Mouse (Mus musculus) C2C12 (cell line): ENCODE data around the gene Cdh7.

Experiments
- CEBPB ChIP-seq: IDR thresholded peaks from one replicate; pipeline ENCODE4 v1.6.1; 2011; ENCODE audit warnings: low read depth, mild to moderate bottlenecking, control low read depth, moderate library complexity
- CTCF ChIP-seq: IDR thresholded peaks from one replicate; pipeline ENCODE4 v1.5.1; 2011; ENCODE audit not compliant: control insufficient read depth, insufficient read depth, insufficient read length
- FOSL1 ChIP-seq: IDR thresholded peaks from one replicate; pipeline ENCODE4 v1.8.0; 2011; ENCODE audit warnings: mild to moderate bottlenecking, low read length; ENCODE audit not compliant: poor library complexity, insufficient read depth, severe bottlenecking
- MAX ChIP-seq: IDR thresholded peaks from one replicate; pipeline ENCODE4 v1.6.1; 2011; ENCODE audit warnings: mild to moderate bottlenecking, control low read depth
- USF1 ChIP-seq: IDR thresholded peaks from one replicate; pipeline ENCODE4 v1.6.1; 2011; ENCODE audit warnings: low read depth, mild to moderate bottlenecking, control low read depth, moderate library complexity

DNA sequence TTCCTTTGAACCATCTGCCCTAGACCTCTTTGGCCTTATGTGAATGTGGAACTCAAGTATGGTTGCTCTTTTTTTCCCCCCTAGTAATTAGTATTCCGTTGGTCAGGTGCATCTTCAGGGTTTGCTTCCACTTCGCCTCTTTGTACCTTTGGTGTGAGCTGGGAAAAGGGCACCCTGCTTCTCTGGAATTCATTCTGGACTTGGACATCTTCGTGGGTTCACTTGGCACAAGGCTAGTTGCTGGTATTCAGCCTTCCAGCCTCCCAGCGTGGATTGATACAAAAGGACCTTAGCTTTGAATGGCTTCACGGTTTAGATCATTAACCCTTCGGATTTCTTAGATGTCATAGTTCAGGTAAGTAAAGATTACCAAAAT lies 1.3 kb downstream of the Cdh7 start:
- no peak for TF ChIP-seq CTCF
- TF ChIP-seq CEBPB: no peak
- no peak for TF ChIP-seq FOSL1
- TF ChIP-seq MAX: no peak
- no peak for TF ChIP-seq USF1
